Mouse (Mus musculus) neural tube, embryonic 14.5 days (tissue): ENCODE data around the gene Mrps2. TPM values are rescaled to one million over a fixed set of nuclear protein-coding genes. Genes with fewer than 3 reads are reported as not detected.

Experiments
- ATAC-seq: fragments of 200-750 bp; cut with Nextera tagmentation; 2 replicates; pipeline ENCODE4 v1.8.0; 2017; ENCODE audit warnings: low read depth, mild to moderate bottlenecking, moderate TSS enrichment, moderate library complexity
- H3K27ac ChIP-seq: fragments of 300-500 bp; sonication (generic); 2 replicates; pipeline ENCODE4 v1.5.1; 2014; ENCODE audit warnings: low read depth, mild to moderate bottlenecking, control low read depth, low read length, moderate library complexity, mixed read lengths
- H3K27me3 ChIP-seq: fragments of 300-500 bp; sonication (generic); 2 replicates; pipeline ENCODE4 v1.6.1; 2014; ENCODE audit warnings: low read length; ENCODE audit not compliant: control insufficient read depth, insufficient read depth
- H3K36me3 ChIP-seq: fragments of 300-500 bp; sonication (generic); 2 replicates; pipeline ENCODE4 v1.6.1; 2014; ENCODE audit warnings: low read length, mixed read lengths; ENCODE audit not compliant: control insufficient read depth, insufficient read depth
- H3K4me1 ChIP-seq: fragments of 300-500 bp; sonication (generic); 2 replicates; pipeline ENCODE4 v1.6.1; 2014; ENCODE audit warnings: low read length; ENCODE audit not compliant: control insufficient read depth, insufficient read depth
- H3K4me2 ChIP-seq: fragments of 300-500 bp; sonication (generic); 2 replicates; pipeline ENCODE4 v1.6.1; 2014; ENCODE audit warnings: mild to moderate bottlenecking, low read depth, low read length, control low read depth
- H3K4me3 ChIP-seq: fragments of 300-500 bp; sonication (generic); 2 replicates; pipeline ENCODE4 v1.5.1; 2014; ENCODE audit warnings: low read depth, low read length, control low read depth, mixed read lengths
- H3K9ac ChIP-seq: fragments of 300-500 bp; sonication (generic); replicated peaks from 2 replicates; pipeline ENCODE4 v1.6.1; 2014; ENCODE audit warnings: low read depth, mild to moderate bottlenecking, control low read depth, low read length, mixed read lengths
- H3K9me3 ChIP-seq: fragments of 300-500 bp; sonication (generic); 2 replicates; pipeline ENCODE4 v1.6.1; 2016; ENCODE audit warnings: low read length; ENCODE audit not compliant: control insufficient read depth
- WGBS: fragments of 180-500 bp; shearing (Covaris S2); extraction: QIAGEN DNeasy Blood & Tissue Kit; methylation state at CpG from one replicate; pipeline ENCODE4 v1.1.7; 2014; 5-methylcytosine and 5-hydroxymethylcytosine counted together
- polyA plus RNA-seq: library from polyadenylated mRNA; unstranded; fragments of >200 nt; fragmentation: Nextera tagmentation; extraction: Ambion mirVana; gene quantifications from 2 replicates; pipeline ENCODE4 v1.2.1, GENCODE M21; 2014

The Mrps2 gene
- polyA plus RNA-seq, 1 experiment from 2014 or later = 57.7 TPM

GRCm38 (mm10) chr2:28445082-28445481 lies 22.8 kb upstream of the Mrps2 start:
- no peak overlapping the region for H3K9ac ChIP-seq
- no peaks in the 10 kb centered on the region for H3K27me3 ChIP-seq
- peaks cover 10% of the 10 kb centered on the region for H3K4me1 ChIP-seq
- no peak overlapping the region for H3K4me3 ChIP-seq
- no peak overlapping the region for H3K27ac ChIP-seq
- no peak overlapping the region for H3K4me2 ChIP-seq
- WGBS = 90% methylated on average over 4 of the region's 4 CpGs
- H3K36me3 ChIP-seq = no peaks in the 10 kb centered on the region; the same call in 1 of the 2 replicates
- H3K9me3 ChIP-seq = no peaks in the 10 kb centered on the region
- ATAC-seq = no peak

GRCm38 (mm10) chr2:28446181-28446514 lies 21.7 kb upstream of the Mrps2 start:
- Histone ChIP-seq H3K27ac (peak overlapping the region; percentile 76), H3K36me3 (no peaks in the 10 kb centered on the region; the same call in none of the 2 replicates), H3K4me3 (peak overlapping the region; percentile 77), H3K9me3 (no peaks in the 10 kb centered on the region), H3K4me1 (peaks cover 10% of the 10 kb centered on the region), H3K27me3 (no peaks in the 10 kb centered on the region), H3K4me2 (peak overlapping the region; percentile 66), H3K9ac (peak overlapping the region; percentile 90)
- ATAC-seq = 0 out of 2 replicates have a peak, but pooled peaks have one; percentile 26
- WGBS = 8% methylated on average over 5 of the region's 5 CpGs

GRCm38 (mm10) chr2:28446515-28447314 lies 21.2 kb upstream of the Mrps2 start, which contains the start of gene Ppp1r26:
TSS of gene Ppp1r26 (plus strand) at chr2:28446800.
- peaks cover 10% of the 10 kb centered on the region for H3K4me1 ChIP-seq
- H3K27me3 ChIP-seq = no peaks in the 10 kb centered on the region
- H3K36me3 ChIP-seq = no peaks in the 10 kb centered on the region; the same call in none of the 2 replicates
- peak; percentile 76 for ATAC-seq
- H3K9ac ChIP-seq = peak within 1 kb of the TSS; percentile 90
- under 1% methylated on average over 75 of the region's 118 CpGs for WGBS
- peak within 1 kb of the TSS; percentile 76 for H3K27ac ChIP-seq
- H3K4me3 ChIP-seq = peak within 1 kb of the TSS; percentile 77
- peak within 1 kb of the TSS; percentile 66 for H3K4me2 ChIP-seq
- H3K9me3 ChIP-seq = no peaks in the 10 kb centered on the region

GRCm38 (mm10) chr2:28447315-28447670 lies 20.6 kb upstream of the Mrps2 start:
- Histone ChIP-seq H3K27ac (peak overlapping the region; percentile 76), H3K4me2 (peak overlapping the region; percentile 66), H3K4me3 (peak overlapping the region; percentile 77), H3K36me3 (peaks cover 4% of the 10 kb centered on the region), H3K9me3 (no peaks in the 10 kb centered on the region), H3K27me3 (no peaks in the 10 kb centered on the region), H3K4me1 (peaks cover 10% of the 10 kb centered on the region), H3K9ac (peak overlapping the region; percentile 90)
- ATAC-seq = peak; percentile 66
- 7% methylated on average over 8 of the region's 11 CpGs for WGBS

GRCm38 (mm10) chr2:28451663-28452062 lies 16.2 kb upstream of the Mrps2 start:
- no peak for ATAC-seq
- Histone ChIP-seq H3K4me3 (no peak overlapping the region), H3K9ac (no peak overlapping the region), H3K36me3 (peaks cover 14% of the 10 kb centered on the region), H3K4me1 (peaks cover 5% of the 10 kb centered on the region; the same call in 1 of the 2 replicates), H3K27ac (no peak overlapping the region), H3K9me3 (no peaks in the 10 kb centered on the region), H3K27me3 (no peaks in the 10 kb centered on the region), H3K4me2 (no peak overlapping the region)
- WGBS = 93% methylated on average over 11 of the region's 11 CpGs

GRCm38 (mm10) chr2:28453539-28453938 lies 14.3 kb upstream of the Mrps2 start:
- WGBS = 94% methylated on average over 6 of the region's 6 CpGs
- Histone ChIP-seq H3K4me3 (no peak overlapping the region), H3K27ac (no peak overlapping the region), H3K27me3 (no peaks in the 10 kb centered on the region), H3K4me2 (no peak overlapping the region), H3K9me3 (no peaks in the 10 kb centered on the region), H3K4me1 (no peaks in the 10 kb centered on the region), H3K9ac (no peak overlapping the region), H3K36me3 (peaks cover 14% of the 10 kb centered on the region)
- ATAC-seq = no peak

- Histone ChIP-seq H3K4me3 (no peak overlapping the region), H3K27me3 (no peaks in the 10 kb centered on the region), H3K4me1 (no peaks in the 10 kb centered on the region), H3K9ac (no peak overlapping the region), H3K36me3 (0 out of 2 replicates have a peak, but pooled peaks cover 14% of the 10 kb centered on the region), H3K27ac (no peak overlapping the region), H3K4me2 (no peak overlapping the region), H3K9me3 (no peaks in the 10 kb centered on the region)
- no peak for ATAC-seq
- WGBS = 76% methylated on average over 1 of the region's 1 CpGs
Observed at GRCm38 (mm10) chr2:28456616-28457015, 11.2 kb upstream of the Mrps2 start.

- ATAC-seq = no peak
- WGBS = 46% methylated on average over 3 of the region's 3 CpGs
- H3K27ac ChIP-seq = no peak overlapping the region
Observed at GRCm38 (mm10) chr2:28463919-28464318, 3.9 kb upstream of the Mrps2 start.

GRCm38 (mm10) chr2:28464919-28465318 lies 2.9 kb upstream of the Mrps2 start:
- Histone ChIP-seq H3K9ac (no peak overlapping the region), H3K27me3 (no peaks in the 10 kb centered on the region), H3K4me3 (no peak overlapping the region), H3K9me3 (no peaks in the 10 kb centered on the region), H3K36me3 (peaks cover 3% of the 10 kb centered on the region; the same call in 1 of the 2 replicates), H3K27ac (no peak overlapping the region), H3K4me1 (peaks cover 8% of the 10 kb centered on the region; the same call in 1 of the 2 replicates), H3K4me2 (no peak overlapping the region)
- 82% methylated on average over 9 of the region's 9 CpGs for WGBS
- no peak for ATAC-seq

More at GRCm38 (mm10) chr2:28463919-28464318, 3.9 kb upstream of the Mrps2 start:
- no peak overlapping the region for H3K4me3 ChIP-seq
- H3K36me3 ChIP-seq = no peaks in the 10 kb centered on the region
- no peaks in the 10 kb centered on the region for H3K27me3 ChIP-seq
- H3K4me2 ChIP-seq = no peak overlapping the region
- H3K9me3 ChIP-seq = no peaks in the 10 kb centered on the region
- H3K9ac ChIP-seq = no peak overlapping the region
- peaks cover 8% of the 10 kb centered on the region; the same call in 1 of the 2 replicates for H3K4me1 ChIP-seq
